Mouse (Mus musculus): ENCODE data around the gene Slc16a4.

GRCm38 (mm10) chr3:107286123-107286522 is 4.9 kb upstream of the Slc16a4 start:
- TF ChIP-seq CTCF (IDR thresholded peaks at IDR 0.05; ENCODE audit: control insufficient read depth, insufficient read depth, insufficient read length) = no peak
- TF ChIP-seq MAX (IDR thresholded peaks at IDR 0.05) = no peak
- no peak for TF ChIP-seq USF1 (IDR thresholded peaks at IDR 0.05; ENCODE audit: low read depth)
- TF ChIP-seq CEBPB (IDR thresholded peaks at IDR 0.05; ENCODE audit: low read depth) = no peak
- no peak for TF ChIP-seq FOSL1 (IDR thresholded peaks at IDR 0.05; ENCODE audit: insufficient read depth, low read length, poor library complexity, severe bottlenecking)
